Mouse (Mus musculus) spleen, adult 2 months (tissue): Measurements from ENCODE around the gene Mark1. TPM values are rescaled to one million over a fixed set of nuclear protein-coding genes. Genes with fewer than 3 reads are reported as not detected.

Source experiments
- DNase-seq, 2 experiments: peaks; one replicate each; pipeline versions ENCODE4 v3.0.0 to v3.0.0-alpha.2; 2012 to 2021; ENCODE audit warnings: low spot score in 2 of 2, low read depth in 1 of 2
- H3K27ac ChIP-seq: fragments of 200-500 bp; 2 replicates; pipeline ENCODE4 v1.5.1; 2012; ENCODE audit warnings: low read length, inconsistent platforms; ENCODE audit not compliant: insufficient read depth
- H3K27me3 ChIP-seq: fragments of 200-500 bp; 2 replicates; pipeline ENCODE4 v1.6.1; 2012; ENCODE audit warnings: mild to moderate bottlenecking, moderate library complexity, low read length, inconsistent platforms; ENCODE audit not compliant: control insufficient read depth, insufficient read depth
- H3K36me3 ChIP-seq: fragments of 200-500 bp; 2 replicates; pipeline ENCODE4 v1.6.1; 2012; ENCODE audit warnings: mild to moderate bottlenecking, low read length, inconsistent platforms; ENCODE audit not compliant: control insufficient read depth, insufficient read depth
- H3K4me1 ChIP-seq: fragments of 200-500 bp; 2 replicates; pipeline ENCODE4 v1.6.1; 2011; ENCODE audit warnings: inconsistent platforms; ENCODE audit not compliant: control insufficient read depth, insufficient read depth, insufficient read length
- H3K4me3 ChIP-seq: fragments of 200-500 bp; 2 replicates; pipeline ENCODE4 v1.5.1; 2011; ENCODE audit warnings: mild to moderate bottlenecking, inconsistent platforms; ENCODE audit not compliant: insufficient read depth, insufficient read length; ENCODE audit errors: extremely low read depth
- CTCF ChIP-seq: fragments of 200-500 bp; IDR thresholded peaks from 2 replicates; pipeline ENCODE4 v1.5.1; 2011; ENCODE audit warnings: mild to moderate bottlenecking, inconsistent platforms; ENCODE audit not compliant: insufficient read depth, insufficient read length, insufficient replicate concordance; ENCODE audit errors: extremely low read depth
- POLR2A ChIP-seq: fragments of 200-500 bp; IDR thresholded peaks from 2 replicates; pipeline ENCODE4 v1.6.1; 2011; ENCODE audit warnings: low read depth, low read length, inconsistent platforms
- WGBS: fragments of 180-500 bp; shearing (Covaris S2); methylation state at CpG from one replicate; pipeline ENCODE4 v1.1.7; 2018; 5-methylcytosine and 5-hydroxymethylcytosine counted together
- polyA plus RNA-seq: library from polyadenylated mRNA; depleted of rRNA; stranded (reverse); fragments of >200 nt; gene quantifications from 2 replicates; pipeline ENCODE4 v1.2.3, GENCODE M21; 2012

Gene Mark1
- polyA plus RNA-seq, 1 experiment: 1.6 TPM

- H3K27ac ChIP-seq: no peak overlapping the region
- no peak for DNase-seq
- H3K36me3 ChIP-seq: no peaks in the 10 kb centered on the region
- no peak overlapping the region for H3K4me3 ChIP-seq
- TF ChIP-seq CTCF: no peak
- WGBS: 79% methylated on average over 5 of the region's 5 CpGs
- no peaks in the 10 kb centered on the region for H3K4me1 ChIP-seq
- H3K27me3 ChIP-seq: no peaks in the 10 kb centered on the region
Measured at GRCm38 (mm10) chr1:184935980-184936379, 63.4 kb downstream of the Mark1 start.

GRCm38 (mm10) chr1:184935490-184935889 lies 63.9 kb downstream of the Mark1 start:
- H3K4me3 ChIP-seq: no peak overlapping the region
- WGBS: 77% methylated on average over 6 of the region's 6 CpGs
- no peaks in the 10 kb centered on the region for H3K27me3 ChIP-seq
- no peak overlapping the region for H3K27ac ChIP-seq
- H3K36me3 ChIP-seq: no peaks in the 10 kb centered on the region
- no peak for TF ChIP-seq POLR2A
- TF ChIP-seq CTCF: no peak
- no peak for DNase-seq
- H3K4me1 ChIP-seq: no peaks in the 10 kb centered on the region

- no peaks in the 10 kb centered on the region for H3K4me1 ChIP-seq
- no peak overlapping the region for H3K27ac ChIP-seq
- H3K36me3 ChIP-seq: no peaks in the 10 kb centered on the region
- TF ChIP-seq CTCF: no peak
- TF ChIP-seq POLR2A: no peak
- no peak for DNase-seq
- H3K27me3 ChIP-seq: no peaks in the 10 kb centered on the region
- WGBS: 87% methylated on average over 6 of the region's 6 CpGs
- H3K4me3 ChIP-seq: no peak overlapping the region
Measured at GRCm38 (mm10) chr1:184931097-184931496, 68.3 kb downstream of the Mark1 start.

- H3K4me1 ChIP-seq: no peaks in the 10 kb centered on the region
- H3K27me3 ChIP-seq: no peaks in the 10 kb centered on the region
- no peak overlapping the region for H3K4me3 ChIP-seq
- H3K27ac ChIP-seq: no peak overlapping the region
- 69% methylated on average over 1 of the region's 1 CpGs for WGBS
- TF ChIP-seq POLR2A (no peak), CTCF (no peak)
- no peaks in the 10 kb centered on the region for H3K36me3 ChIP-seq
- no peak for DNase-seq
Measured at GRCm38 (mm10) chr1:184928382-184928781, 71.0 kb downstream of the Mark1 start.

GRCm38 (mm10) chr1:184927911-184928310 lies 71.5 kb downstream of the Mark1 start:
- TF ChIP-seq POLR2A (no peak), CTCF (no peak)
- no peaks in the 10 kb centered on the region for H3K4me1 ChIP-seq
- WGBS: 28% methylated on average over 1 of the region's 1 CpGs
- no peaks in the 10 kb centered on the region for H3K27me3 ChIP-seq
- no peaks in the 10 kb centered on the region for H3K36me3 ChIP-seq
- H3K27ac ChIP-seq: no peak overlapping the region
- no peak for DNase-seq
- no peak overlapping the region for H3K4me3 ChIP-seq

- no peaks in the 10 kb centered on the region for H3K27me3 ChIP-seq
- no peak for TF ChIP-seq CTCF
- TF ChIP-seq POLR2A: no peak
- H3K27ac ChIP-seq: no peak overlapping the region
- DNase-seq: no peak
- no peak overlapping the region for H3K4me3 ChIP-seq
- no peaks in the 10 kb centered on the region for H3K4me1 ChIP-seq
- 93% methylated on average over 13 of the region's 13 CpGs for WGBS
- H3K36me3 ChIP-seq: no peaks in the 10 kb centered on the region
Measured at GRCm38 (mm10) chr1:184922824-184923223, 76.5 kb downstream of the Mark1 start.

- Histone ChIP-seq H3K36me3 (no peaks in the 10 kb centered on the region), H3K4me3 (no peak overlapping the region), H3K4me1 (no peaks in the 10 kb centered on the region), H3K27ac (no peak overlapping the region), H3K27me3 (no peaks in the 10 kb centered on the region)
- TF ChIP-seq POLR2A (no peak), CTCF (no peak)
- no peak for DNase-seq
- 78% methylated on average over 5 of the region's 5 CpGs for WGBS
Measured at GRCm38 (mm10) chr1:184920057-184920456, 79.3 kb downstream of the Mark1 start.

GRCm38 (mm10) chr1:184918227-184918888 lies 81.0 kb downstream of the Mark1 start:
- no peaks in the 10 kb centered on the region for H3K27me3 ChIP-seq
- H3K4me1 ChIP-seq: no peaks in the 10 kb centered on the region
- no peak for TF ChIP-seq POLR2A
- no peak for TF ChIP-seq CTCF
- DNase-seq: no peak
- H3K36me3 ChIP-seq: no peaks in the 10 kb centered on the region
- H3K27ac ChIP-seq: no peak overlapping the region
- 54% methylated on average over 5 of the region's 5 CpGs for WGBS
- no peak overlapping the region for H3K4me3 ChIP-seq
